Mouse (Mus musculus): ENCODE data around the gene Nfam1. TPM values are rescaled to one million over a fixed set of nuclear protein-coding genes. Genes with fewer than 3 reads are reported as not detected.

The Nfam1 gene
- polyA plus RNA-seq, 1 experiment from 2014 or later = 2.2 TPM

- Histone ChIP-seq H3K9me3 (no peaks in the 10 kb centered on the region), H3K4me1 (replicated peaks) (peaks cover 68% of the 10 kb centered on the region), H3K36me3 (no peaks in the 10 kb centered on the region), H3K4me3 (no peak overlapping the region), H3K9ac (no peak overlapping the region), H3K4me2 (no peak overlapping the region), H3K27ac (no peak overlapping the region), H3K27me3 (peaks cover 41% of the 10 kb centered on the region)
- 62% methylated on average over 7 of the region's 7 CpGs for WGBS
- no peak for ATAC-seq (ENCODE audit: low FRiP score)
Observed at GRCm38 (mm10) chr15:83036089-83036488, 3.0 kb upstream of the Nfam1 start.

- H3K4me2 ChIP-seq = peak overlapping the region; percentile 43
Observed at GRCm38 (mm10) chr15:83034275-83034977, 1.3 kb upstream of the Nfam1 start.

GRCm38 (mm10) chr15:83030884-83031283, 2.2 kb downstream of the Nfam1 start:
- WGBS = 68% methylated on average over 4 of the region's 4 CpGs
- Histone ChIP-seq H3K9me3 (no peaks in the 10 kb centered on the region), H3K27ac (no peak overlapping the region), H3K27me3 (peaks cover 53% of the 10 kb centered on the region), H3K36me3 (no peaks in the 10 kb centered on the region), H3K4me2 (no peak overlapping the region), H3K9ac (no peak overlapping the region), H3K4me3 (no peak overlapping the region), H3K4me1 (replicated peaks) (peaks cover 59% of the 10 kb centered on the region)
- no peak for ATAC-seq (ENCODE audit: low FRiP score)

More at GRCm38 (mm10) chr15:83034275-83034977, 1.3 kb upstream of the Nfam1 start:
- no peaks in the 10 kb centered on the region for H3K36me3 ChIP-seq
- peak overlapping the region; percentile 62 for H3K9ac ChIP-seq
- no peaks in the 10 kb centered on the region for H3K9me3 ChIP-seq
- ATAC-seq (ENCODE audit: low FRiP score) = peak; percentile 57
- peaks cover 40% of the 10 kb centered on the region for H3K27me3 ChIP-seq
- no peak overlapping the region for H3K4me3 ChIP-seq
- H3K27ac ChIP-seq = peak overlapping the region; percentile 76
- H3K4me1 ChIP-seq (replicated peaks) = peaks cover 71% of the 10 kb centered on the region
- WGBS = 4% methylated on average over 17 of the region's 17 CpGs

- no peak overlapping the region for H3K4me2 ChIP-seq
- peaks cover 62% of the 10 kb centered on the region for H3K4me1 ChIP-seq (replicated peaks)
- H3K27ac ChIP-seq = peak overlapping the region; percentile 66
- H3K9ac ChIP-seq = peak overlapping the region; percentile 19; the same call in 1 of the 2 replicates
- no peak for ATAC-seq (ENCODE audit: low FRiP score)
- 31% methylated on average over 11 of the region's 11 CpGs for WGBS
- no peaks in the 10 kb centered on the region for H3K36me3 ChIP-seq
- peaks cover 53% of the 10 kb centered on the region for H3K27me3 ChIP-seq
- no peak overlapping the region for H3K4me3 ChIP-seq
- no peaks in the 10 kb centered on the region for H3K9me3 ChIP-seq
Observed at GRCm38 (mm10) chr15:83029725-83030718, 3.1 kb downstream of the Nfam1 start.

- H3K27me3 ChIP-seq = peaks cover 52% of the 10 kb centered on the region
- H3K4me1 ChIP-seq (replicated peaks) = peaks cover 42% of the 10 kb centered on the region
- H3K36me3 ChIP-seq = no peaks in the 10 kb centered on the region
- 45% methylated on average over 8 of the region's 8 CpGs for WGBS
- no peak overlapping the region for H3K27ac ChIP-seq
- H3K9ac ChIP-seq = no peak overlapping the region
- H3K4me2 ChIP-seq = no peak overlapping the region
- H3K9me3 ChIP-seq = no peaks in the 10 kb centered on the region
- no peak for ATAC-seq (ENCODE audit: low FRiP score)
- no peak overlapping the region for H3K4me3 ChIP-seq
Observed at GRCm38 (mm10) chr15:83026129-83026528, 7.0 kb downstream of the Nfam1 start.

- H3K4me2 ChIP-seq = no peak overlapping the region
- no peaks in the 10 kb centered on the region for H3K36me3 ChIP-seq
- no peaks in the 10 kb centered on the region for H3K9me3 ChIP-seq
- peaks cover 53% of the 10 kb centered on the region for H3K27me3 ChIP-seq
- no peak for ATAC-seq (ENCODE audit: low FRiP score)
- no peak overlapping the region for H3K9ac ChIP-seq
- H3K4me1 ChIP-seq (replicated peaks) = peaks cover 36% of the 10 kb centered on the region
- no peak overlapping the region for H3K27ac ChIP-seq
- WGBS = 34% methylated on average over 25 of the region's 25 CpGs
- H3K4me3 ChIP-seq = no peak overlapping the region
Observed at GRCm38 (mm10) chr15:83025041-83025760, 7.9 kb downstream of the Nfam1 start.

- no peak overlapping the region for H3K27ac ChIP-seq
Observed at GRCm38 (mm10) chr15:83022947-83023346, 10.2 kb downstream of the Nfam1 start.

GRCm38 (mm10) chr15:83010990-83011664, 22.0 kb downstream of the Nfam1 start:
- H3K4me1 ChIP-seq (replicated peaks) = peaks cover 40% of the 10 kb centered on the region
- H3K27ac ChIP-seq = peak overlapping the region; percentile 60; the same call in 1 of the 2 replicates
- peak; percentile 53; the same call in 1 of the 2 replicates for ATAC-seq (ENCODE audit: low FRiP score)
- H3K36me3 ChIP-seq = no peaks in the 10 kb centered on the region
- no peaks in the 10 kb centered on the region for H3K9me3 ChIP-seq
- H3K4me2 ChIP-seq = peak overlapping the region; percentile 19
- H3K27me3 ChIP-seq = peaks cover 67% of the 10 kb centered on the region
- H3K9ac ChIP-seq = peak overlapping the region; percentile 49
- WGBS = 13% methylated on average over 15 of the region's 15 CpGs
- H3K4me3 ChIP-seq = no peak overlapping the region

More at GRCm38 (mm10) chr15:83022947-83023346, 10.2 kb downstream of the Nfam1 start:
- Histone ChIP-seq H3K9me3 (no peaks in the 10 kb centered on the region), H3K4me3 (no peak overlapping the region), H3K4me2 (no peak overlapping the region), H3K4me1 (replicated peaks) (peaks cover 33% of the 10 kb centered on the region), H3K9ac (no peak overlapping the region), H3K36me3 (no peaks in the 10 kb centered on the region), H3K27me3 (peaks cover 52% of the 10 kb centered on the region)
- 30% methylated on average over 8 of the region's 8 CpGs for WGBS
- no peak for ATAC-seq (ENCODE audit: low FRiP score)

GRCm38 (mm10) chr15:83010423-83010822, 22.7 kb downstream of the Nfam1 start:
- Histone ChIP-seq H3K27ac (peak overlapping the region; percentile 12; the same call in 1 of the 2 replicates), H3K9me3 (no peaks in the 10 kb centered on the region), H3K4me3 (no peak overlapping the region), H3K4me2 (peak overlapping the region; percentile 19), H3K27me3 (peaks cover 66% of the 10 kb centered on the region), H3K36me3 (no peaks in the 10 kb centered on the region), H3K4me1 (replicated peaks) (peaks cover 40% of the 10 kb centered on the region), H3K9ac (peak overlapping the region; percentile 49)
- 3% methylated on average over 8 of the region's 8 CpGs for WGBS
- peak; percentile 22; the same call in 1 of the 2 replicates for ATAC-seq (ENCODE audit: low FRiP score)

GRCm38 (mm10) chr15:83009532-83009931, 23.6 kb downstream of the Nfam1 start:
- ATAC-seq (ENCODE audit: low FRiP score) = no peak

GRCm38 (mm10) chr15:83008761-83009423, 24.2 kb downstream of the Nfam1 start:
- Histone ChIP-seq H3K4me3 (no peak overlapping the region), H3K27me3 (peaks cover 53% of the 10 kb centered on the region), H3K36me3 (no peaks in the 10 kb centered on the region), H3K4me2 (no peak overlapping the region), H3K27ac (no peak overlapping the region), H3K9me3 (no peaks in the 10 kb centered on the region), H3K4me1 (replicated peaks) (peaks cover 40% of the 10 kb centered on the region), H3K9ac (no peak overlapping the region)
- no peak for ATAC-seq (ENCODE audit: low FRiP score)
- WGBS = 65% methylated on average over 13 of the region's 13 CpGs

More at GRCm38 (mm10) chr15:83009532-83009931, 23.6 kb downstream of the Nfam1 start:
- Histone ChIP-seq H3K36me3 (no peaks in the 10 kb centered on the region), H3K27ac (no peak overlapping the region), H3K9ac (no peak overlapping the region), H3K4me2 (no peak overlapping the region), H3K9me3 (no peaks in the 10 kb centered on the region), H3K4me3 (no peak overlapping the region), H3K27me3 (peaks cover 57% of the 10 kb centered on the region), H3K4me1 (replicated peaks) (peaks cover 40% of the 10 kb centered on the region)
- 89% methylated on average over 6 of the region's 6 CpGs for WGBS

Measured in hindbrain, embryonic 13.5 days (tissue).